Mouse (Mus musculus) intestine, embryonic 15.5 days (tissue): Measurements from ENCODE around the gene Spire2. TPM values are rescaled to one million over a fixed set of nuclear protein-coding genes. Genes with fewer than 3 reads are reported as not detected.

Experiments used
- ATAC-seq: fragments of 200-750 bp; cut with Nextera tagmentation; 2 replicates; pipeline ENCODE4 v1.8.0; 2017; ENCODE audit warnings: moderate TSS enrichment, moderate library complexity
- H3K27ac ChIP-seq: fragments of 300-500 bp; sonication (generic); 2 replicates; pipeline ENCODE4 v1.5.1; 2015; ENCODE audit warnings: mild to moderate bottlenecking, inconsistent platforms
- H3K27me3 ChIP-seq: fragments of 300-500 bp; sonication (generic); replicated peaks from 2 replicates; pipeline ENCODE4 v1.6.1; 2015; ENCODE audit warnings: inconsistent platforms
- H3K36me3 ChIP-seq: fragments of 300-500 bp; sonication (generic); 2 replicates; pipeline ENCODE4 v1.6.1; 2015; ENCODE audit warnings: inconsistent platforms
- H3K4me1 ChIP-seq: fragments of 300-500 bp; sonication (generic); replicated peaks from 2 replicates; pipeline ENCODE4 v1.6.1; 2015; ENCODE audit warnings: inconsistent platforms
- H3K4me2 ChIP-seq: fragments of 300-500 bp; sonication (generic); replicated peaks from 2 replicates; pipeline ENCODE4 v1.6.1; 2015; ENCODE audit warnings: mild to moderate bottlenecking, inconsistent platforms
- H3K4me3 ChIP-seq: fragments of 300-500 bp; sonication (generic); replicated peaks from 2 replicates; pipeline ENCODE4 v1.5.1; 2015; ENCODE audit warnings: inconsistent platforms
- H3K9ac ChIP-seq: fragments of 300-500 bp; sonication (generic); 2 replicates; pipeline ENCODE4 v1.6.1; 2015; ENCODE audit warnings: inconsistent platforms
- H3K9me3 ChIP-seq: fragments of 300-500 bp; sonication (generic); 2 replicates; pipeline ENCODE4 v1.6.1; 2016; ENCODE audit warnings: inconsistent platforms
- WGBS: fragments of 180-500 bp; shearing (Covaris S2); methylation state at CpG from one replicate; pipeline ENCODE4 v1.1.7; 2015; 5-methylcytosine and 5-hydroxymethylcytosine counted together
- polyA plus RNA-seq: library from polyadenylated mRNA; unstranded; fragments of >200 nt; fragmentation: Nextera tagmentation; extraction: Ambion mirVana; gene quantifications from 2 replicates; pipeline ENCODE4 v1.2.1, GENCODE M21; 2015

Gene Spire2
- polyA plus RNA-seq, 1 experiment from 2014 or later, result 3.9 TPM

GRCm38 (mm10) chr8:123352786-123353185, 20.3 kb downstream of the Spire2 start:
- 58% methylated on average over 13 of the region's 13 CpGs for WGBS
- H3K9me3 ChIP-seq, result no peaks in the 10 kb centered on the region
- H3K4me3 ChIP-seq, result no peak overlapping the region
- peak; percentile 63; the same call in 1 of the 2 replicates for ATAC-seq
- no peak overlapping the region for H3K27ac ChIP-seq
- 0 out of 2 replicates have a peak, but pooled peaks cover 4% of the 10 kb centered on the region for H3K27me3 ChIP-seq
- H3K4me1 ChIP-seq, result peaks cover 4% of the 10 kb centered on the region; the same call in 1 of the 2 replicates
- no peak overlapping the region for H3K4me2 ChIP-seq
- H3K9ac ChIP-seq, result no peak overlapping the region
- H3K36me3 ChIP-seq, result no peaks in the 10 kb centered on the region

GRCm38 (mm10) chr8:123353216-123353615, 20.7 kb downstream of the Spire2 start:
- H3K9me3 ChIP-seq, result no peaks in the 10 kb centered on the region
- no peaks in the 10 kb centered on the region for H3K36me3 ChIP-seq
- H3K27me3 ChIP-seq, result 0 out of 2 replicates have a peak, but pooled peaks cover 4% of the 10 kb centered on the region
- peaks cover 1% of the 10 kb centered on the region; the same call in 1 of the 2 replicates for H3K4me1 ChIP-seq
- 49% methylated on average over 11 of the region's 11 CpGs for WGBS
- ATAC-seq, result no peak
- H3K27ac ChIP-seq, result no peak overlapping the region
- H3K9ac ChIP-seq, result no peak overlapping the region
- no peak overlapping the region for H3K4me3 ChIP-seq
- H3K4me2 ChIP-seq, result no peak overlapping the region

- H3K36me3 ChIP-seq, result no peaks in the 10 kb centered on the region
- no peak overlapping the region for H3K4me2 ChIP-seq
Measured at GRCm38 (mm10) chr8:123361082-123361739, 28.7 kb downstream of the Spire2 start.

GRCm38 (mm10) chr8:123373403-123374238, 41.1 kb downstream of the Spire2 start, which contains the start of gene Tcf25:
Tcf25 (plus strand) TSS chr8:123373753.
- Histone ChIP-seq H3K9me3 (no peaks in the 10 kb centered on the region), H3K4me1 (peaks cover 9% of the 10 kb centered on the region; the same call in 1 of the 2 replicates), H3K27me3 (no peaks in the 10 kb centered on the region), H3K4me3 (peak within 1 kb of the TSS; percentile 88), H3K27ac (peak within 1 kb of the TSS; percentile 97), H3K36me3 (peaks cover 3% of the 10 kb centered on the region; the same call in 1 of the 2 replicates), H3K4me2 (peak within 1 kb of the TSS; percentile 88), H3K9ac (peak within 1 kb of the TSS; percentile 88)
- ATAC-seq, result peak; percentile 96
- WGBS, result 0% methylated on average over 75 of the region's 75 CpGs

More at GRCm38 (mm10) chr8:123361082-123361739, 28.7 kb downstream of the Spire2 start:
- Histone ChIP-seq H3K9me3 (no peaks in the 10 kb centered on the region), H3K4me3 (no peak overlapping the region), H3K27ac (no peak overlapping the region), H3K27me3 (no peaks in the 10 kb centered on the region), H3K9ac (no peak overlapping the region), H3K4me1 (no peaks in the 10 kb centered on the region)
- 41% methylated on average over 12 of the region's 12 CpGs for WGBS
- ATAC-seq, result peak; percentile 51

- no peaks in the 10 kb centered on the region for H3K9me3 ChIP-seq
- peaks cover 9% of the 10 kb centered on the region; the same call in 1 of the 2 replicates for H3K4me1 ChIP-seq
- peak overlapping the region; percentile 88 for H3K9ac ChIP-seq
- H3K36me3 ChIP-seq, result peaks cover 3% of the 10 kb centered on the region; the same call in 1 of the 2 replicates
- ATAC-seq, result peak; percentile 86
- peak overlapping the region; percentile 88 for H3K4me3 ChIP-seq
- H3K4me2 ChIP-seq, result peak overlapping the region; percentile 88
- H3K27ac ChIP-seq, result peak overlapping the region; percentile 97
- 0% methylated on average over 20 of the region's 20 CpGs for WGBS
- H3K27me3 ChIP-seq, result no peaks in the 10 kb centered on the region
Measured at GRCm38 (mm10) chr8:123374239-123374578, 41.7 kb downstream of the Spire2 start.

- no peak overlapping the region for H3K4me2 ChIP-seq
- ATAC-seq, result no peak
- H3K9ac ChIP-seq, result no peak overlapping the region
- 86% methylated on average over 10 of the region's 10 CpGs for WGBS
- no peak overlapping the region for H3K4me3 ChIP-seq
- H3K36me3 ChIP-seq, result peaks cover 6% of the 10 kb centered on the region
- H3K9me3 ChIP-seq, result no peaks in the 10 kb centered on the region
- peaks cover 9% of the 10 kb centered on the region; the same call in 1 of the 2 replicates for H3K4me1 ChIP-seq
- no peak overlapping the region for H3K27ac ChIP-seq
- H3K27me3 ChIP-seq, result no peaks in the 10 kb centered on the region
Measured at GRCm38 (mm10) chr8:123375701-123376100, 43.2 kb downstream of the Spire2 start.

- Histone ChIP-seq H3K4me1 (peaks cover 9% of the 10 kb centered on the region; the same call in 1 of the 2 replicates), H3K4me2 (no peak overlapping the region), H3K9ac (no peak overlapping the region), H3K27me3 (no peaks in the 10 kb centered on the region), H3K27ac (no peak overlapping the region), H3K9me3 (no peaks in the 10 kb centered on the region), H3K4me3 (no peak overlapping the region), H3K36me3 (peaks cover 6% of the 10 kb centered on the region)
- ATAC-seq, result no peak
- WGBS, result 77% methylated on average over 8 of the region's 8 CpGs
Measured at GRCm38 (mm10) chr8:123376106-123376505, 43.6 kb downstream of the Spire2 start.

- ATAC-seq, result no peak
- no peaks in the 10 kb centered on the region for H3K27me3 ChIP-seq
- H3K27ac ChIP-seq, result no peak overlapping the region
- H3K4me3 ChIP-seq, result no peak overlapping the region
- H3K36me3 ChIP-seq, result peaks cover 40% of the 10 kb centered on the region
- H3K9ac ChIP-seq, result no peak overlapping the region
- no peaks in the 10 kb centered on the region for H3K4me1 ChIP-seq
- WGBS, result 92% methylated on average over 4 of the region's 4 CpGs
- H3K4me2 ChIP-seq, result no peak overlapping the region
- no peaks in the 10 kb centered on the region for H3K9me3 ChIP-seq
Measured at GRCm38 (mm10) chr8:123381711-123382110, 49.2 kb downstream of the Spire2 start.

- H3K9ac ChIP-seq, result no peak overlapping the region
- 80% methylated on average over 8 of the region's 8 CpGs for WGBS
- H3K4me1 ChIP-seq, result no peaks in the 10 kb centered on the region
- H3K27ac ChIP-seq, result no peak overlapping the region
- ATAC-seq, result no peak
- H3K9me3 ChIP-seq, result no peaks in the 10 kb centered on the region
- H3K4me2 ChIP-seq, result no peak overlapping the region
- no peak overlapping the region for H3K4me3 ChIP-seq
- peaks cover 44% of the 10 kb centered on the region for H3K36me3 ChIP-seq
- no peaks in the 10 kb centered on the region for H3K27me3 ChIP-seq
Measured at GRCm38 (mm10) chr8:123382516-123382915, 50.0 kb downstream of the Spire2 start.

- WGBS, result 68% methylated on average over 9 of the region's 9 CpGs
- Histone ChIP-seq H3K4me2 (no peak overlapping the region), H3K9ac (no peak overlapping the region), H3K27me3 (no peaks in the 10 kb centered on the region), H3K36me3 (peaks cover 65% of the 10 kb centered on the region), H3K27ac (no peak overlapping the region), H3K4me1 (no peaks in the 10 kb centered on the region), H3K4me3 (no peak overlapping the region), H3K9me3 (no peaks in the 10 kb centered on the region)
- 0 out of 2 replicates have a peak, but pooled peaks have one; percentile 10 for ATAC-seq
Measured at GRCm38 (mm10) chr8:123384883-123385540, 52.5 kb downstream of the Spire2 start.

GRCm38 (mm10) chr8:123387041-123387440, 54.5 kb downstream of the Spire2 start:
- H3K4me2 ChIP-seq, result no peak overlapping the region
- H3K4me3 ChIP-seq, result no peak overlapping the region
- ATAC-seq, result no peak
- no peak overlapping the region for H3K9ac ChIP-seq
- 80% methylated on average over 3 of the region's 3 CpGs for WGBS
- peaks cover 74% of the 10 kb centered on the region for H3K36me3 ChIP-seq
- H3K27ac ChIP-seq, result no peak overlapping the region
- no peaks in the 10 kb centered on the region for H3K27me3 ChIP-seq
- no peaks in the 10 kb centered on the region for H3K9me3 ChIP-seq
- no peaks in the 10 kb centered on the region for H3K4me1 ChIP-seq

GRCm38 (mm10) chr8:123387801-123388200, 55.3 kb downstream of the Spire2 start:
- WGBS, result 91% methylated on average over 8 of the region's 8 CpGs

More at GRCm38 (mm10) chr8:123387801-123388200, 55.3 kb downstream of the Spire2 start:
- ATAC-seq, result no peak
- Histone ChIP-seq H3K27ac (no peak overlapping the region), H3K9me3 (no peaks in the 10 kb centered on the region), H3K27me3 (no peaks in the 10 kb centered on the region), H3K4me3 (no peak overlapping the region), H3K9ac (no peak overlapping the region), H3K4me2 (no peak overlapping the region), H3K36me3 (peaks cover 74% of the 10 kb centered on the region), H3K4me1 (no peaks in the 10 kb centered on the region)
